Mouse (Mus musculus): ENCODE results near the gene Ube2e2.

GRCm38 (mm10) chr14:18940068-18940467, 46.0 kb upstream of the Ube2e2 start:
- TF ChIP-seq CTCF (IDR thresholded peaks at IDR 0.05) = no peak
- TF ChIP-seq EP300 (IDR thresholded peaks at IDR 0.05) = no peak
